Mouse (Mus musculus) intestine, embryonic 16.5 days (tissue): ENCODE measurements around the gene Spp1. TPM values are rescaled to one million over a fixed set of nuclear protein-coding genes. Genes with fewer than 3 reads are reported as not detected.

Experiments used
- ATAC-seq: fragments of 200-750 bp; cut with Nextera tagmentation; 2 replicates; pipeline ENCODE4 v1.8.0; 2017; ENCODE audit warnings: moderate TSS enrichment, moderate library complexity
- H3K27ac ChIP-seq: fragments of 300-500 bp; sonication (generic); 2 replicates; pipeline ENCODE4 v1.5.1; 2014; ENCODE audit warnings: mild to moderate bottlenecking, low read length
- H3K27me3 ChIP-seq: fragments of 300-500 bp; sonication (generic); replicated peaks from 2 replicates; pipeline ENCODE4 v1.6.1; 2014; ENCODE audit warnings: low read length, control low read depth, mixed read lengths; ENCODE audit not compliant: control insufficient read depth, insufficient read depth
- H3K36me3 ChIP-seq: fragments of 300-500 bp; sonication (generic); 2 replicates; pipeline ENCODE4 v1.6.1; 2014; ENCODE audit warnings: low read length, control low read depth; ENCODE audit not compliant: control insufficient read depth, insufficient read depth
- H3K4me1 ChIP-seq: fragments of 300-500 bp; sonication (generic); 2 replicates; pipeline ENCODE4 v1.6.1; 2014; ENCODE audit warnings: low read length, control low read depth, mixed read lengths; ENCODE audit not compliant: control insufficient read depth, insufficient read depth
- H3K4me2 ChIP-seq: fragments of 300-500 bp; sonication (generic); 2 replicates; pipeline ENCODE4 v1.6.1; 2014; ENCODE audit warnings: low read depth, low read length, control low read depth
- H3K4me3 ChIP-seq: fragments of 300-500 bp; sonication (generic); 2 replicates; pipeline ENCODE4 v1.5.1; 2014; ENCODE audit warnings: mild to moderate bottlenecking, low read length
- H3K9ac ChIP-seq: fragments of 300-500 bp; sonication (generic); 2 replicates; pipeline ENCODE4 v1.6.1; 2014; ENCODE audit warnings: low read depth, low read length
- H3K9me3 ChIP-seq: fragments of 300-500 bp; sonication (generic); 2 replicates; pipeline ENCODE4 v1.6.1; 2016; ENCODE audit warnings: low read length, control low read depth; ENCODE audit not compliant: control insufficient read depth
- WGBS: fragments of 180-500 bp; shearing (Covaris S2); extraction: QIAGEN DNeasy Blood & Tissue Kit; methylation state at CpG from one replicate; pipeline ENCODE4 v1.1.7; 2014; 5-methylcytosine and 5-hydroxymethylcytosine counted together
- polyA plus RNA-seq: library from polyadenylated mRNA; unstranded; fragments of >200 nt; fragmentation: Nextera tagmentation; extraction: Ambion mirVana; gene quantifications from 2 replicates; pipeline ENCODE4 v1.2.1, GENCODE M21; 2015

Gene Spp1
- polyA plus RNA-seq, 1 experiment from 2014 or later, result 42.5 TPM

GRCm38 (mm10) chr5:104465731-104466130 lies 30.8 kb downstream of the Spp1 start:
- 78% methylated on average over 12 of the region's 12 CpGs for WGBS
- no peak overlapping the region for H3K27ac ChIP-seq
- H3K9me3 ChIP-seq, result no peaks in the 10 kb centered on the region
- no peak for ATAC-seq
- H3K9ac ChIP-seq, result no peak overlapping the region
- peaks cover 6% of the 10 kb centered on the region; the same call in 1 of the 2 replicates for H3K4me1 ChIP-seq
- peaks cover 17% of the 10 kb centered on the region for H3K36me3 ChIP-seq
- H3K4me2 ChIP-seq, result no peak overlapping the region
- no peak overlapping the region for H3K4me3 ChIP-seq
- H3K27me3 ChIP-seq, result no peaks in the 10 kb centered on the region

- peaks cover 18% of the 10 kb centered on the region for H3K36me3 ChIP-seq
- no peak for ATAC-seq
- H3K9ac ChIP-seq, result no peak overlapping the region
- H3K4me2 ChIP-seq, result no peak overlapping the region
- no peaks in the 10 kb centered on the region for H3K27me3 ChIP-seq
- H3K4me1 ChIP-seq, result no peaks in the 10 kb centered on the region
- no peaks in the 10 kb centered on the region for H3K9me3 ChIP-seq
- WGBS, result 91% methylated on average over 16 of the region's 16 CpGs
- no peak overlapping the region for H3K27ac ChIP-seq
- no peak overlapping the region for H3K4me3 ChIP-seq
Observed at GRCm38 (mm10) chr5:104466816-104467215, 31.9 kb downstream of the Spp1 start.

GRCm38 (mm10) chr5:104468586-104468985 lies 33.7 kb downstream of the Spp1 start:
- 94% methylated on average over 5 of the region's 5 CpGs for WGBS
- no peaks in the 10 kb centered on the region for H3K9me3 ChIP-seq
- H3K4me1 ChIP-seq, result no peaks in the 10 kb centered on the region
- peaks cover 22% of the 10 kb centered on the region for H3K36me3 ChIP-seq
- no peak for ATAC-seq
- no peak overlapping the region for H3K27ac ChIP-seq
- H3K9ac ChIP-seq, result no peak overlapping the region
- H3K27me3 ChIP-seq, result no peaks in the 10 kb centered on the region
- no peak overlapping the region for H3K4me2 ChIP-seq
- no peak overlapping the region for H3K4me3 ChIP-seq

GRCm38 (mm10) chr5:104470981-104471391 lies 36.1 kb downstream of the Spp1 start:
- Histone ChIP-seq H3K36me3 (peaks cover 15% of the 10 kb centered on the region), H3K4me1 (no peaks in the 10 kb centered on the region), H3K4me2 (no peak overlapping the region), H3K9me3 (no peaks in the 10 kb centered on the region), H3K4me3 (no peak overlapping the region), H3K27me3 (no peaks in the 10 kb centered on the region), H3K27ac (no peak overlapping the region), H3K9ac (no peak overlapping the region)
- whole genome bisulfite sequencing, result 76% methylated on average over 5 of the region's 5 CpGs
- ATAC-seq, result no peak

GRCm38 (mm10) chr5:104472371-104472770 lies 37.5 kb downstream of the Spp1 start:
- Histone ChIP-seq H3K4me2 (no peak overlapping the region), H3K9ac (no peak overlapping the region), H3K4me3 (no peak overlapping the region), H3K27ac (no peak overlapping the region), H3K36me3 (peaks cover 13% of the 10 kb centered on the region), H3K9me3 (no peaks in the 10 kb centered on the region), H3K27me3 (no peaks in the 10 kb centered on the region), H3K4me1 (no peaks in the 10 kb centered on the region)
- ATAC-seq, result no peak
- WGBS, result 95% methylated on average over 8 of the region's 8 CpGs

GRCm38 (mm10) chr5:104480367-104480766 lies 45.4 kb downstream of the Spp1 start:
- H3K4me1 ChIP-seq, result no peaks in the 10 kb centered on the region
- no peak overlapping the region for H3K4me3 ChIP-seq
- H3K27me3 ChIP-seq, result no peaks in the 10 kb centered on the region
- no peak overlapping the region for H3K4me2 ChIP-seq
- H3K36me3 ChIP-seq, result peaks cover 20% of the 10 kb centered on the region
- no peak overlapping the region for H3K9ac ChIP-seq
- no peaks in the 10 kb centered on the region for H3K9me3 ChIP-seq
- ATAC-seq, result no peak
- no peak overlapping the region for H3K27ac ChIP-seq
- WGBS, result 74% methylated on average over 7 of the region's 7 CpGs

GRCm38 (mm10) chr5:104482856-104483255 lies 47.9 kb downstream of the Spp1 start:
- Histone ChIP-seq H3K27me3 (no peaks in the 10 kb centered on the region), H3K36me3 (peaks cover 22% of the 10 kb centered on the region), H3K4me2 (no peak overlapping the region), H3K27ac (no peak overlapping the region), H3K9ac (no peak overlapping the region), H3K4me1 (no peaks in the 10 kb centered on the region), H3K9me3 (no peaks in the 10 kb centered on the region), H3K4me3 (no peak overlapping the region)
- 87% methylated on average over 8 of the region's 8 CpGs for WGBS
- no peak for ATAC-seq

Other genes with a start within 250 kb of the Spp1 start
- 0.66 and 0.77 TPM in 2 replicates for gene Dmp1, start 232.5 kb upstream of the Spp1 start, polyA plus RNA-seq
- gene Ibsp, start 135.9 kb upstream of the Spp1 start, polyA plus RNA-seq, result 0.16 TPM in 1 of 2 replicates, not detected in the other
- not detected in 2 replicates for gene Mepe, start 109.8 kb upstream of the Spp1 start, polyA plus RNA-seq
- 6.4 and 6.6 TPM in 2 replicates for gene Pkd2, start 24.3 kb downstream of the Spp1 start, polyA plus RNA-seq
- 6.3 and 7.1 TPM in 2 replicates for gene BC005561, start 73.2 kb downstream of the Spp1 start, polyA plus RNA-seq